Mouse (Mus musculus) stomach, postnatal 0 days (tissue): ENCODE measurements around the gene Poc1a. TPM values are rescaled to one million over a fixed set of nuclear protein-coding genes. Genes with fewer than 3 reads are reported as not detected.
A peak's percentile ranks its signal among the peaks of the same experiment; 100 is the strongest.

ENCODE experiments used
- ATAC-seq: fragments of 200-750 bp; cut with Nextera tagmentation; 2 replicates; pipeline ENCODE4 v1.8.0; 2017; ENCODE audit not compliant: low FRiP score, low TSS enrichment
- DNase-seq: peaks from one replicate; pipeline ENCODE4 v3.0.0-alpha.2; 2016; ENCODE audit warnings: low spot score
- H3K27ac ChIP-seq: fragments of 300-500 bp; sonication (generic); replicated peaks from 2 replicates; pipeline ENCODE4 v1.5.1; 2014; ENCODE audit warnings: mild to moderate bottlenecking, control low read depth
- H3K27me3 ChIP-seq: fragments of 300-500 bp; sonication (generic); 2 replicates; pipeline ENCODE4 v1.6.1; 2014; ENCODE audit warnings: low read length; ENCODE audit not compliant: control insufficient read depth, insufficient read depth
- H3K36me3 ChIP-seq: fragments of 300-500 bp; sonication (generic); 2 replicates; pipeline ENCODE4 v1.6.1; 2014; ENCODE audit warnings: low read length, mixed read lengths; ENCODE audit not compliant: control insufficient read depth, insufficient read depth
- H3K4me1 ChIP-seq: fragments of 300-500 bp; sonication (generic); replicated peaks from 2 replicates; pipeline ENCODE4 v1.6.1; 2014; ENCODE audit warnings: antibody characterized with exemption; ENCODE audit not compliant: control insufficient read depth, insufficient read depth
- H3K4me2 ChIP-seq: fragments of 300-500 bp; sonication (generic); replicated peaks from 2 replicates; pipeline ENCODE4 v1.6.1; 2014; ENCODE audit warnings: low read depth, mild to moderate bottlenecking, control low read depth, moderate library complexity
- H3K4me3 ChIP-seq: fragments of 300-500 bp; sonication (generic); 2 replicates; pipeline ENCODE4 v1.5.1; 2014; ENCODE audit warnings: low read depth, low read length, control low read depth
- H3K9ac ChIP-seq: fragments of 300-500 bp; sonication (generic); 2 replicates; pipeline ENCODE4 v1.6.1; 2014; ENCODE audit warnings: mild to moderate bottlenecking, low read length, control low read depth, mixed read lengths
- H3K9me3 ChIP-seq: fragments of 300-500 bp; sonication (generic); 2 replicates; pipeline ENCODE4 v1.6.1; 2016; ENCODE audit warnings: low read length; ENCODE audit not compliant: control insufficient read depth
- CTCF ChIP-seq: IDR thresholded peaks from 2 replicates; pipeline ENCODE4 v1.5.1; 2016; ENCODE audit warnings: antibody characterized with exemption, low read depth, mild to moderate bottlenecking, moderate library complexity
- EP300 ChIP-seq: optimal IDR thresholded peaks from 2 replicates; pipeline ENCODE3; 2016; ENCODE audit warnings: antibody characterized with exemption
- WGBS: fragments of 180-500 bp; shearing (Covaris S2); extraction: QIAGEN DNeasy Blood & Tissue Kit; methylation state at CpG from one replicate; pipeline ENCODE4 v1.1.7; 2014; 5-methylcytosine and 5-hydroxymethylcytosine counted together
- polyA plus RNA-seq: library from polyadenylated mRNA; unstranded; fragments of >200 nt; fragmentation: Nextera tagmentation; extraction: Ambion mirVana; gene quantifications from 2 replicates; pipeline ENCODE4 v1.2.1, GENCODE M21; 2015

Gene Poc1a
- polyA plus RNA-seq, 1 experiment from 2014 or later, result 13.3 TPM

- Histone ChIP-seq H3K27ac (peak overlapping the region; percentile 76), H3K4me3 (no peak overlapping the region), H3K4me2 (0 out of 2 replicates have a peak overlapping the region, but pooled peaks have one; percentile 1), H3K36me3 (no peaks in the 10 kb centered on the region), H3K4me1 (peaks cover 10% of the 10 kb centered on the region), H3K9me3 (no peaks in the 10 kb centered on the region), H3K27me3 (no peaks in the 10 kb centered on the region), H3K9ac (peak overlapping the region; percentile 43; the same call in 1 of the 2 replicates)
- no peak for TF ChIP-seq CTCF
- TF ChIP-seq EP300, result no peak
- DNase-seq (peak; percentile 59), ATAC-seq (peak; percentile 58)
- 35% methylated on average over 6 of the region's 6 CpGs for WGBS
Observed at GRCm38 (mm10) chr9:106345167-106345566, 64.3 kb downstream of the Poc1a start.

GRCm38 (mm10) chr9:106345630-106346029 lies 64.8 kb downstream of the Poc1a start:
- Histone ChIP-seq H3K4me1 (peaks cover 10% of the 10 kb centered on the region), H3K4me2 (0 out of 2 replicates have a peak overlapping the region, but pooled peaks have one; percentile 1), H3K9me3 (no peaks in the 10 kb centered on the region), H3K27ac (peak overlapping the region; percentile 71), H3K9ac (peak overlapping the region; percentile 43; the same call in 1 of the 2 replicates), H3K4me3 (no peak overlapping the region), H3K36me3 (no peaks in the 10 kb centered on the region), H3K27me3 (no peaks in the 10 kb centered on the region)
- WGBS, result 43% methylated on average over 6 of the region's 6 CpGs
- DNase-seq, result no peak
- no peak for ATAC-seq
- TF ChIP-seq EP300, result no peak
- no peak for TF ChIP-seq CTCF

- H3K4me3 ChIP-seq, result no peak overlapping the region
- DNase-seq, result no peak
- 59% methylated on average over 10 of the region's 10 CpGs for WGBS
- no peak overlapping the region for H3K9ac ChIP-seq
- no peak overlapping the region for H3K4me2 ChIP-seq
- no peaks in the 10 kb centered on the region for H3K9me3 ChIP-seq
- no peak for ATAC-seq
- H3K27ac ChIP-seq, result peak overlapping the region; percentile 49; the same call in 1 of the 2 replicates
- TF ChIP-seq CTCF, result no peak
- TF ChIP-seq EP300, result no peak
- H3K36me3 ChIP-seq, result no peaks in the 10 kb centered on the region
- H3K27me3 ChIP-seq, result no peaks in the 10 kb centered on the region
- peaks cover 10% of the 10 kb centered on the region for H3K4me1 ChIP-seq
Observed at GRCm38 (mm10) chr9:106348281-106348680, 67.4 kb downstream of the Poc1a start.

- H3K9me3 ChIP-seq, result no peaks in the 10 kb centered on the region
- ATAC-seq, result no peak; the same call in 1 of the 2 replicates
- no peaks in the 10 kb centered on the region for H3K36me3 ChIP-seq
- no peak overlapping the region for H3K4me2 ChIP-seq
- H3K27me3 ChIP-seq, result no peaks in the 10 kb centered on the region
- H3K4me1 ChIP-seq, result peaks cover 10% of the 10 kb centered on the region
- WGBS, result 44% methylated on average over 2 of the region's 2 CpGs
- H3K4me3 ChIP-seq, result no peak overlapping the region
- no peak overlapping the region; the same call in 1 of the 2 replicates for H3K9ac ChIP-seq
- H3K27ac ChIP-seq, result no peak overlapping the region; the same call in 1 of the 2 replicates
- TF ChIP-seq EP300 (no peak), CTCF (peak; percentile 73)
- DNase-seq, result peak; percentile 36
Observed at GRCm38 (mm10) chr9:106349075-106349474, 68.2 kb downstream of the Poc1a start.

- ATAC-seq (no peak), DNase-seq (peak; percentile 31)
- Histone ChIP-seq H3K4me2 (no peak overlapping the region), H3K36me3 (no peaks in the 10 kb centered on the region), H3K4me1 (peaks cover 1% of the 10 kb centered on the region; the same call in 1 of the 2 replicates), H3K27me3 (no peaks in the 10 kb centered on the region), H3K9me3 (no peaks in the 10 kb centered on the region), H3K4me3 (no peak overlapping the region), H3K27ac (no peak overlapping the region), H3K9ac (no peak overlapping the region)
- TF ChIP-seq CTCF (peak; percentile 60), EP300 (no peak)
- WGBS, result 64% methylated on average over 6 of the region's 6 CpGs
Observed at GRCm38 (mm10) chr9:106351178-106351577, 70.3 kb downstream of the Poc1a start.

- Histone ChIP-seq H3K4me1 (peaks cover 5% of the 10 kb centered on the region; the same call in 1 of the 2 replicates), H3K4me2 (no peak overlapping the region), H3K9me3 (no peaks in the 10 kb centered on the region), H3K4me3 (no peak overlapping the region), H3K27ac (peak overlapping the region; percentile 30; the same call in 1 of the 2 replicates), H3K27me3 (no peaks in the 10 kb centered on the region), H3K9ac (no peak overlapping the region), H3K36me3 (no peaks in the 10 kb centered on the region)
- DNase-seq, result peak; percentile 59
- TF ChIP-seq CTCF (no peak), EP300 (no peak)
- 31% methylated on average over 6 of the region's 6 CpGs for WGBS
- peak; percentile 78 for ATAC-seq
Observed at GRCm38 (mm10) chr9:106353779-106354178, 72.9 kb downstream of the Poc1a start.
